Mouse (Mus musculus) lung, postnatal 25 days (tissue): Measurements from ENCODE around the gene Caprin2.

Experiments
- DNase-seq: peaks from one replicate; pipeline ENCODE4 v3.0.0; 2022; ENCODE audit warnings: low spot score

Caprin2 gene

GRCm38 (mm10) chr6:148838460-148838859 lies 57.6 kb downstream of the Caprin2 start:
- DNase-seq: no peak

GRCm38 (mm10) chr6:148831728-148832121 lies 64.3 kb downstream of the Caprin2 start:
- DNase-seq: no peak

- DNase-seq: peak; percentile 95
These were observed 65.0 kb downstream of the Caprin2 start, which contains the start of gene Ipo8 for GRCm38 (mm10) chr6:148830748-148831727. Ipo8 (minus strand) TSS chr6:148831467.

- no peak for DNase-seq
These were observed 65.7 kb downstream of the Caprin2 start for GRCm38 (mm10) chr6:148830355-148830747.

- DNase-seq: no peak
These were observed 69.9 kb downstream of the Caprin2 start for GRCm38 (mm10) chr6:148826119-148826518.

GRCm38 (mm10) chr6:148818624-148819343 lies 77.3 kb downstream of the Caprin2 start:
- no peak for DNase-seq

GRCm38 (mm10) chr6:148816751-148817150 lies 79.3 kb downstream of the Caprin2 start:
- no peak for DNase-seq

- DNase-seq: no peak
These were observed 84.9 kb downstream of the Caprin2 start for GRCm38 (mm10) chr6:148811117-148811516.

- DNase-seq: no peak
These were observed 96.3 kb downstream of the Caprin2 start for GRCm38 (mm10) chr6:148799773-148800172.

GRCm38 (mm10) chr6:148795145-148795544 lies 100.9 kb downstream of the Caprin2 start:
- DNase-seq: no peak
